Mouse (Mus musculus) bone marrow, adult 2 months (tissue): ENCODE data around the gene Kif22. TPM values are rescaled to one million over a fixed set of nuclear protein-coding genes. Genes with fewer than 3 reads are reported as not detected.
A peak's percentile ranks its signal among the peaks of the same experiment; 100 is the strongest.

Experiments used
- H3K27ac ChIP-seq: fragments of 200-500 bp; 2 replicates; pipeline ENCODE4 v1.5.1; 2012; ENCODE audit warnings: low read depth, mild to moderate bottlenecking, control low read depth, inconsistent platforms, low read length; ENCODE audit not compliant: control insufficient read depth, poor library complexity, insufficient read depth
- H3K4me1 ChIP-seq: fragments of 200-500 bp; 2 replicates; pipeline ENCODE4 v1.6.1; 2011; ENCODE audit warnings: low read length; ENCODE audit not compliant: control insufficient read depth, insufficient read depth
- H3K4me3 ChIP-seq: fragments of 200-500 bp; replicated peaks from 2 replicates; pipeline ENCODE3; 2011; ENCODE audit warnings: mild to moderate bottlenecking, low read depth, low read length, control low read depth; ENCODE audit not compliant: control insufficient read depth
- CTCF ChIP-seq: fragments of 200-500 bp; IDR thresholded peaks from 2 replicates; pipeline ENCODE4 v1.5.1; 2011; ENCODE audit warnings: low read length, control low read depth; ENCODE audit not compliant: control insufficient read depth, insufficient read depth
- POLR2A ChIP-seq: fragments of 200-500 bp; IDR thresholded peaks from 2 replicates; pipeline ENCODE4 v1.6.1; 2011; ENCODE audit warnings: low read depth, mild to moderate bottlenecking, control low read depth, low read length, borderline replicate concordance; ENCODE audit not compliant: control insufficient read depth
- WGBS: fragments of 180-500 bp; shearing (Covaris S2); methylation state at CpG from one replicate; pipeline ENCODE4 v1.1.7; 2018; 5-methylcytosine and 5-hydroxymethylcytosine counted together
- polyA plus RNA-seq: library from polyadenylated mRNA; stranded (reverse); fragments of >200 nt; gene quantifications from 2 replicates; pipeline ENCODE4 v1.2.4, GENCODE M21; 2011; ENCODE audit warnings: low replicate concordance; ENCODE audit not compliant: missing spikeins, insufficient read depth, insufficient read length

The Kif22 gene
- polyA plus RNA-seq, 1 experiment, result 164 TPM

DNA sequence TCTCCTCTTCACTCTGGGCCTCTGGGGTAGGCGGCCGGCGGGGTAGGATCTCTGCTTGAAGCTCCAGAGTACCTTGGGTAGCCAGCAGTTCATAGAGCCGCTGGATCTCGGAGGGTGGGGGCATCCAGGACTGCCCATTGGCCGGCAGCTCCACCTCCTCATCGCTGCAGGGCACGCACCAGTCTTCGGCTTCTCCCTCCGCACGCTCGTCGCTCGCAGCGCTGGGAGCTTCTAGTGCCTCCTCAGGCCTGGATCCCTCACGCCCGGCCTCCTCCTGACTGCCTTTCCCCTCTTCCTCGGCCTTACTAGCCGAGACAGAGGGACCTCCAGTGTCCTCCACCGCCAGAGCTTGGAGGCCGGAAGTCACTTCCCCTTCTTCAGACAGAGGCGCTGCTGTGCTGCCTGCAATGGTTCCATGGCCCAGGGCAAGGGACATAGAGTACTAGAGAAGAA is 25.8 kb downstream of the Kif22 start:
- peaks cover 5% of the 10 kb centered on the region; the same call in 1 of the 2 replicates for H3K4me1 ChIP-seq
- H3K27ac ChIP-seq, result peak overlapping the region; percentile 96
- peak overlapping the region; percentile 87 for H3K4me3 ChIP-seq
- TF ChIP-seq CTCF (no peak), POLR2A (peak; percentile 82; the same call in 1 of the 2 replicates)
- under 1% methylated on average over 22 of the region's 22 CpGs for WGBS

- peaks cover 5% of the 10 kb centered on the region; the same call in 1 of the 2 replicates for H3K4me1 ChIP-seq
- TF ChIP-seq POLR2A (no peak), CTCF (no peak)
- H3K4me3 ChIP-seq, result peak within 1 kb of the TSS; percentile 87
- peak within 1 kb of the TSS; percentile 96 for H3K27ac ChIP-seq
Observed at GRCm38 (mm10) chr7:127016481-127016485, 26.0 kb downstream of the Kif22 start, which contains the start of gene Pagr1b. TSS of gene Pagr1b (minus strand) at chr7:127016484.

GRCm38 (mm10) chr7:127016081-127016480 is 26.2 kb downstream of the Kif22 start:
- Histone ChIP-seq H3K27ac (peak overlapping the region; percentile 96), H3K4me3 (peak overlapping the region; percentile 87), H3K4me1 (peaks cover 5% of the 10 kb centered on the region; the same call in 1 of the 2 replicates)
- 5% methylated on average over 10 of the region's 10 CpGs for WGBS
- TF ChIP-seq CTCF, result no peak
- no peak for TF ChIP-seq POLR2A

- 93% methylated on average over 12 of the region's 12 CpGs for WGBS
- no peak overlapping the region for H3K27ac ChIP-seq
- no peak overlapping the region for H3K4me3 ChIP-seq
- TF ChIP-seq POLR2A, result no peak
- peaks cover 3% of the 10 kb centered on the region; the same call in 1 of the 2 replicates for H3K4me1 ChIP-seq
Observed at GRCm38 (mm10) chr7:127014993-127015392, 27.3 kb downstream of the Kif22 start.

DNA sequence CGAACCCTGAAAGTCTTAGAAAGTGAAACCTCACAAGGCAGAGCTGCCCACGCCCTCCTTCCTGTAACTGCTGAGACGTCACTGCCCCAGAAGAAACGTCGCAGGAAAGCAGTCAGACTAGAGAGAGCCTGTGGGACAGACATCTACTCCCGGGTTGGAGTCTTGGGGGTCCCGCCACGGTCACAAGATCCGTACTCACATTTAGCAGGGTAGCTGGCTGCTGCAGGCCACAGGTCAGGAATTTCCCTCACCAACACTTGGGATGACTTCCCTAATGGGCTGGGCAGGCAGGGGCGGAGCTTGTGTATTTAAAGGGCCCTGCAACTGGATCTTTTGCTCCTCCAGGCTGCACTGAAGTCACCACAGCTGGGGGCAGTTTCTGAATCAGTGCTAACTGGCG is 28.0 kb downstream of the Kif22 start, which contains the start of gene Mvp:
Gene Mvp (minus strand): TSS at position 302 of the 400 bp plus-strand sequence.
- Histone ChIP-seq H3K4me3 (peak within 1 kb of the TSS; percentile 70), H3K4me1 (peaks cover 3% of the 10 kb centered on the region; the same call in 1 of the 2 replicates), H3K27ac (peak within 1 kb of the TSS; percentile 84)
- TF ChIP-seq CTCF, result no peak
- TF ChIP-seq POLR2A, result no peak
- under 1% methylated on average over 11 of the region's 11 CpGs for WGBS

GRCm38 (mm10) chr7:127013385-127013784 is 28.9 kb downstream of the Kif22 start:
- H3K4me3 ChIP-seq, result no peak overlapping the region
- TF ChIP-seq CTCF (no peak), POLR2A (no peak)
- H3K27ac ChIP-seq, result no peak overlapping the region
- 82% methylated on average over 6 of the region's 6 CpGs for WGBS
- peaks cover 6% of the 10 kb centered on the region for H3K4me1 ChIP-seq

GRCm38 (mm10) chr7:127012845-127013244 is 29.4 kb downstream of the Kif22 start:
- no peak for TF ChIP-seq POLR2A
- TF ChIP-seq CTCF, result no peak
- Histone ChIP-seq H3K27ac (no peak overlapping the region), H3K4me1 (peaks cover 10% of the 10 kb centered on the region), H3K4me3 (no peak overlapping the region)
- WGBS, result 89% methylated on average over 10 of the region's 10 CpGs

DNA sequence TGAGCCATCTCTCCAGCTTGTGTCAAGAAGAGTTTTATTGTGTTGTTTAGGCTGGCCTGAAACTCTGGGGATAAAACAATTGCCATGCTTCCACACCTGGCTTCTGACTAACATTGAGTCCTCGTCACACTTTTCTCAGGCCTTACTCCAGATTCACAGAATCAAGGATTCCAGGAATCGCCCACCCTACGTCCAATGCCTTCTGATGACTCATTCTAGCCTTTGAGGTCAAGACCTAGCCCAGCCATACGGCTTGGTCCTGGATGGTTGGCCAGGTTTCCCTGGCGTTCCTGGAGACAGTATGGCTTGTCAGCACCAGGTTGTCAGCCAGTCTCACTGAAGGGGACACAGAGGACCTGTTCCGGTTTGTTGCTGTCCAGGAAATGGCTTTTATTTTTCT is 29.9 kb downstream of the Kif22 start:
- no peak overlapping the region for H3K27ac ChIP-seq
- no peak for TF ChIP-seq CTCF
- no peak overlapping the region for H3K4me3 ChIP-seq
- H3K4me1 ChIP-seq, result peaks cover 10% of the 10 kb centered on the region
- 84% methylated on average over 6 of the region's 6 CpGs for WGBS

DNA sequence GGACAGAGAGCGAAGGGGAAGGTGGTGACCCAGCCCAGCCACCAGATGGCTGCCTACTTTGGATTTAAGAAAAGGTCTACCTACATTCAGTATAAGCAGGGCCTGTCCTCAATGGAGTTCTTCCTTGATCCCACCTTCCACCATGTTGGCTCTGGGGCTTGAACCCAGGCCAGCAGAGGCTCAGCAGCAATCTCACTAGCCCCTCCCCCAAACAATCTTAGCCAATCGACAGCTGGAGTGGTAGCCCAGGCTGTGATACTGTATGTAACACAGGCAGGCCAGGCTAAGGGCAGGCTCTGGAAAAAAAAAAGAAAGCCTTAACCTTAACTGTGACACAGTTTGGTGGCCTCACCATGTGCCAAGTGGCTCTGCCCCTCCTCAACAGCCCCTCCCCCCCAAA is 30.6 kb downstream of the Kif22 start:
- TF ChIP-seq POLR2A (no peak), CTCF (no peak)
- H3K4me3 ChIP-seq, result no peak overlapping the region
- WGBS, result 83% methylated on average over 2 of the region's 2 CpGs
- no peak overlapping the region for H3K27ac ChIP-seq
- peaks cover 10% of the 10 kb centered on the region for H3K4me1 ChIP-seq
